Mouse (Mus musculus): ENCODE results near the gene Numbl.
A peak's percentile ranks its signal among the peaks of the same experiment; 100 is the strongest.

DNA sequence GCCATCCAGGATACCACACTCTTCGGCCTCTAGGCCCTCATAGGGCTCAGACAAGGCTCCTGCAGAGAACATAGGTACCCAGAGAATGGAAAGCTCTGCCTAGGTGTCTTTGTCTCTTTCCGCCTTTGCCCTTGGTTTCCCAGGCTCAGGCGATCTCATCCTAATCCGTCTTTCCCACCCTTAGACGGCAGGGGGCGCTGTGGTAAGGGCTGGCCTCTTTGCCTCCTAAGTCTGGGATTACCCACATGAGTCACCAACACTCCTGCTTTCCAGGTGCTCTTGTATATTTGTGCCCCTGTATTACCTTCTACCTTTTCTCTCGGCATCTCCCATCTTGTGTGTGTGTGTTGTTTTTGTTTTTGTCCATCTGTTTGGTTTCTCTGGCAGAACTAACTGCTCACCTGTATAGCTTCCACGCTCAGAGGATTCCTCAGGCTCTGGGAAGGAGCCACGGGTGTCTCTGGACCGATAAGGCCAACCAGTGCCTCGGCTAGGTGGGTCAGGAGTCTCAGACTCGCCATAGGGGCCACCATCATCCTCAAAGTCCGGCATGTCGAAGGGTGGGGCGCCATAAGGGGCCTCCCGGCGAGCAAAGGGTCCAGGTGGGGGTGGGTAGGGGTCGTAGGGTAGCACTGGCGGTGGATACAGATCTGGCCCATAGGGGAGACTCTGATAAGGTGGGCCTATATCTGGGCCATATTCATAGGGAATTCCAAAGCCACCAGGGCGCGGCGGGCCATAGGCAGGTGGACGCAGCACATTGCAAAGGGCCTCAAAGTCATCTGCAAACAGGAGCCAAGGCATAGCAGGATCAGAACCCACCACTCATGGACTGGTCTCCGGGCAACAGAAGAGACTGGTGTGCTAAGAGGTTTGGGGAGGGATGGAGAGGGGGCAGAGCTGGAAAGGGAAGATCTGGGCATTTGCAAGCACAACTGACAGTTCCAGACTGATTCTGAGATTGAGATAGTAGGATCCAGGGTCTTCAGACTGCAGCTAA is 48.2 kb downstream of the Numbl start:
- TF ChIP-seq CTCF (IDR thresholded peaks at IDR 0.05; ENCODE audit: low read depth, low read length) (peak; percentile 74), TAL1 (conservative IDR thresholded peaks at IDR 0.05; ENCODE audit: low read depth, low read length) (no peak), GATA1 (IDR thresholded peaks at IDR 0.05; ENCODE audit: borderline replicate concordance, low read length) (no peak)

Data from G1E (cell line).